Mouse (Mus musculus): ENCODE measurements around the gene 2810408A11Rik. TPM values are rescaled to one million over a fixed set of nuclear protein-coding genes. Genes with fewer than 3 reads are reported as not detected.

Gene 2810408A11Rik
- polyA plus RNA-seq, 1 experiment from 2014 or later: 4.9 TPM

GRCm38 (mm10) chr11:69881787-69882670, 18.8 kb downstream of the 2810408A11Rik start:
- Histone ChIP-seq H3K36me3 (ENCODE audit: control insufficient read depth, insufficient read depth, low read length) (no peaks in the 10 kb centered on the region), H3K9ac (ENCODE audit: low read length) (peak overlapping the region; percentile 72), H3K4me3 (replicated peaks; ENCODE audit: low read length) (peak overlapping the region; percentile 54), H3K4me1 (ENCODE audit: control insufficient read depth, insufficient read depth, low read length) (peaks cover 38% of the 10 kb centered on the region), H3K27ac (ENCODE audit: low read length) (peak overlapping the region; percentile 92), H3K9me3 (replicated peaks; ENCODE audit: control insufficient read depth, low read length) (no peaks in the 10 kb centered on the region), H3K4me2 (ENCODE audit: low read depth, low read length) (peak overlapping the region; percentile 85), H3K27me3 (ENCODE audit: control insufficient read depth, insufficient read depth, low read length) (no peaks in the 10 kb centered on the region)
- 55% methylated on average over 21 of the region's 21 CpGs for WGBS
- no peak for ATAC-seq (ENCODE audit: insufficient read depth, low FRiP score)

- H3K4me2 ChIP-seq (ENCODE audit: low read depth, low read length): peak within 1 kb of the TSS; percentile 85
- ATAC-seq (ENCODE audit: insufficient read depth, low FRiP score): peak; percentile 87
- peaks cover 44% of the 10 kb centered on the region for H3K4me1 ChIP-seq (ENCODE audit: control insufficient read depth, insufficient read depth, low read length)
Measured at GRCm38 (mm10) chr11:69880853-69881603, 19.8 kb downstream of the 2810408A11Rik start, which contains the start of gene Kctd11. Kctd11 (minus strand) TSS chr11:69881406.

GRCm38 (mm10) chr11:69880506-69880852, 20.3 kb downstream of the 2810408A11Rik start:
- no peaks in the 10 kb centered on the region for H3K9me3 ChIP-seq (replicated peaks; ENCODE audit: control insufficient read depth, low read length)
- peak overlapping the region; percentile 92 for H3K27ac ChIP-seq (ENCODE audit: low read length)
- peak overlapping the region; percentile 54 for H3K4me3 ChIP-seq (replicated peaks; ENCODE audit: low read length)
- no peaks in the 10 kb centered on the region for H3K36me3 ChIP-seq (ENCODE audit: control insufficient read depth, insufficient read depth, low read length)
- peaks cover 49% of the 10 kb centered on the region for H3K4me1 ChIP-seq (ENCODE audit: control insufficient read depth, insufficient read depth, low read length)
- H3K9ac ChIP-seq (ENCODE audit: low read length): peak overlapping the region; percentile 72
- WGBS: under 1% methylated on average over 18 of the region's 18 CpGs
- peak overlapping the region; percentile 85 for H3K4me2 ChIP-seq (ENCODE audit: low read depth, low read length)
- H3K27me3 ChIP-seq (ENCODE audit: control insufficient read depth, insufficient read depth, low read length): no peaks in the 10 kb centered on the region
- ATAC-seq (ENCODE audit: insufficient read depth, low FRiP score): peak; percentile 38

More at GRCm38 (mm10) chr11:69880853-69881603, 19.8 kb downstream of the 2810408A11Rik start, which contains the start of gene Kctd11:
- Histone ChIP-seq H3K9ac (ENCODE audit: low read length) (peak within 1 kb of the TSS; percentile 72), H3K36me3 (ENCODE audit: control insufficient read depth, insufficient read depth, low read length) (no peaks in the 10 kb centered on the region), H3K4me3 (replicated peaks; ENCODE audit: low read length) (peak within 1 kb of the TSS; percentile 54), H3K27ac (ENCODE audit: low read length) (peak within 1 kb of the TSS; percentile 92), H3K9me3 (replicated peaks; ENCODE audit: control insufficient read depth, low read length) (no peaks in the 10 kb centered on the region), H3K27me3 (ENCODE audit: control insufficient read depth, insufficient read depth, low read length) (no peaks in the 10 kb centered on the region)
- 0% methylated on average over 46 of the region's 46 CpGs for WGBS

GRCm38 (mm10) chr11:69879711-69880110, 21.1 kb downstream of the 2810408A11Rik start:
- H3K4me1 ChIP-seq (ENCODE audit: control insufficient read depth, insufficient read depth, low read length): peaks cover 51% of the 10 kb centered on the region

GRCm38 (mm10) chr11:69878952-69879351, 21.8 kb downstream of the 2810408A11Rik start:
- Histone ChIP-seq H3K9ac (ENCODE audit: low read length) (peak overlapping the region; percentile 72; the same call in 1 of the 2 replicates), H3K27me3 (ENCODE audit: control insufficient read depth, insufficient read depth, low read length) (no peaks in the 10 kb centered on the region), H3K4me2 (ENCODE audit: low read depth, low read length) (peak overlapping the region; percentile 85), H3K36me3 (ENCODE audit: control insufficient read depth, insufficient read depth, low read length) (no peaks in the 10 kb centered on the region), H3K27ac (ENCODE audit: low read length) (peak overlapping the region; percentile 92), H3K4me3 (replicated peaks; ENCODE audit: low read length) (peak overlapping the region; percentile 54), H3K4me1 (ENCODE audit: control insufficient read depth, insufficient read depth, low read length) (peaks cover 51% of the 10 kb centered on the region), H3K9me3 (replicated peaks; ENCODE audit: control insufficient read depth, low read length) (no peaks in the 10 kb centered on the region)
- WGBS: 78% methylated on average over 6 of the region's 6 CpGs
- no peak for ATAC-seq (ENCODE audit: insufficient read depth, low FRiP score)

More at GRCm38 (mm10) chr11:69879711-69880110, 21.1 kb downstream of the 2810408A11Rik start:
- 50% methylated on average over 15 of the region's 15 CpGs for WGBS
- Histone ChIP-seq H3K9ac (ENCODE audit: low read length) (peak overlapping the region; percentile 72), H3K9me3 (replicated peaks; ENCODE audit: control insufficient read depth, low read length) (no peaks in the 10 kb centered on the region), H3K4me3 (replicated peaks; ENCODE audit: low read length) (peak overlapping the region; percentile 54), H3K36me3 (ENCODE audit: control insufficient read depth, insufficient read depth, low read length) (no peaks in the 10 kb centered on the region), H3K4me2 (ENCODE audit: low read depth, low read length) (peak overlapping the region; percentile 85), H3K27me3 (ENCODE audit: control insufficient read depth, insufficient read depth, low read length) (no peaks in the 10 kb centered on the region), H3K27ac (ENCODE audit: low read length) (peak overlapping the region; percentile 92; the same call in 1 of the 2 replicates)
- ATAC-seq (ENCODE audit: insufficient read depth, low FRiP score): no peak

GRCm38 (mm10) chr11:69878399-69878798, 22.4 kb downstream of the 2810408A11Rik start:
- no peaks in the 10 kb centered on the region for H3K27me3 ChIP-seq (ENCODE audit: control insufficient read depth, insufficient read depth, low read length)
- H3K4me2 ChIP-seq (ENCODE audit: low read depth, low read length): peak overlapping the region; percentile 85; the same call in 1 of the 2 replicates
- peaks cover 51% of the 10 kb centered on the region for H3K4me1 ChIP-seq (ENCODE audit: control insufficient read depth, insufficient read depth, low read length)
- no peaks in the 10 kb centered on the region for H3K36me3 ChIP-seq (ENCODE audit: control insufficient read depth, insufficient read depth, low read length)
- H3K9me3 ChIP-seq (replicated peaks; ENCODE audit: control insufficient read depth, low read length): no peaks in the 10 kb centered on the region
- 0 out of 2 replicates have a peak overlapping the region, but pooled peaks have one; percentile 72 for H3K9ac ChIP-seq (ENCODE audit: low read length)
- H3K4me3 ChIP-seq (replicated peaks; ENCODE audit: low read length): peak overlapping the region; percentile 54; the same call in 1 of the 2 replicates
- 76% methylated on average over 3 of the region's 3 CpGs for WGBS
- H3K27ac ChIP-seq (ENCODE audit: low read length): peak overlapping the region; percentile 92
- ATAC-seq (ENCODE audit: insufficient read depth, low FRiP score): no peak

- Histone ChIP-seq H3K27ac (ENCODE audit: low read length) (peak within 1 kb of the TSS; percentile 92), H3K36me3 (ENCODE audit: control insufficient read depth, insufficient read depth, low read length) (no peaks in the 10 kb centered on the region), H3K4me2 (ENCODE audit: low read depth, low read length) (peak within 1 kb of the TSS; percentile 85), H3K27me3 (ENCODE audit: control insufficient read depth, insufficient read depth, low read length) (no peaks in the 10 kb centered on the region), H3K9ac (ENCODE audit: low read length) (peak within 1 kb of the TSS; percentile 72; the same call in 1 of the 2 replicates), H3K9me3 (replicated peaks; ENCODE audit: control insufficient read depth, low read length) (no peaks in the 10 kb centered on the region), H3K4me3 (replicated peaks; ENCODE audit: low read length) (peak within 1 kb of the TSS; percentile 54; the same call in 1 of the 2 replicates), H3K4me1 (ENCODE audit: control insufficient read depth, insufficient read depth, low read length) (peaks cover 51% of the 10 kb centered on the region)
- WGBS: 80% methylated on average over 11 of the region's 11 CpGs
- no peak for ATAC-seq (ENCODE audit: insufficient read depth, low FRiP score)
Measured at GRCm38 (mm10) chr11:69877878-69878277, 22.9 kb downstream of the 2810408A11Rik start, which contains the start of gene Tmem95. Tmem95 (minus strand) TSS chr11:69878018.

- Histone ChIP-seq H3K4me2 (ENCODE audit: low read depth, low read length) (peak overlapping the region; percentile 36), H3K4me1 (ENCODE audit: control insufficient read depth, insufficient read depth, low read length) (peaks cover 48% of the 10 kb centered on the region), H3K9ac (ENCODE audit: low read length) (0 out of 2 replicates have a peak overlapping the region, but pooled peaks have one; percentile 6), H3K27me3 (ENCODE audit: control insufficient read depth, insufficient read depth, low read length) (no peaks in the 10 kb centered on the region), H3K4me3 (replicated peaks; ENCODE audit: low read length) (no peak overlapping the region), H3K9me3 (replicated peaks; ENCODE audit: control insufficient read depth, low read length) (no peaks in the 10 kb centered on the region), H3K36me3 (ENCODE audit: control insufficient read depth, insufficient read depth, low read length) (no peaks in the 10 kb centered on the region), H3K27ac (ENCODE audit: low read length) (peak overlapping the region; percentile 92)
- 8% methylated on average over 12 of the region's 12 CpGs for WGBS
- ATAC-seq (ENCODE audit: insufficient read depth, low FRiP score): peak; percentile 22; the same call in 1 of the 2 replicates
Measured at GRCm38 (mm10) chr11:69876867-69877266, 23.9 kb downstream of the 2810408A11Rik start.

All from stomach, embryonic 16.5 days (tissue).